Mouse (Mus musculus) embryonic facial prominence, embryonic 12.5 days (tissue): Measurements from ENCODE around the gene Smad6. TPM values are rescaled to one million over a fixed set of nuclear protein-coding genes. Genes with fewer than 3 reads are reported as not detected.

ENCODE experiments used
- ATAC-seq: fragments of 200-750 bp; cut with Nextera tagmentation; 2 replicates; pipeline ENCODE4 v1.8.0; 2017; ENCODE audit not compliant: insufficient number of reproducible peaks, insufficient read depth, low FRiP score, low TSS enrichment
- H3K27ac ChIP-seq: fragments of 300-500 bp; sonication (generic); 2 replicates; pipeline ENCODE4 v1.5.1; 2016; ENCODE audit warnings: mild to moderate bottlenecking
- H3K27me3 ChIP-seq: fragments of 300-500 bp; sonication (generic); 2 replicates; pipeline ENCODE4 v1.6.1; 2016; ENCODE audit warnings: mild to moderate bottlenecking, moderate library complexity
- H3K36me3 ChIP-seq: fragments of 300-500 bp; sonication (generic); 2 replicates; pipeline ENCODE4 v1.6.1; 2016; ENCODE audit warnings: mild to moderate bottlenecking
- H3K4me1 ChIP-seq: fragments of 300-500 bp; sonication (generic); 2 replicates; pipeline ENCODE4 v1.6.1; 2016
- H3K4me2 ChIP-seq: fragments of 300-500 bp; sonication (generic); replicated peaks from 2 replicates; pipeline ENCODE4 v1.6.1; 2016; ENCODE audit warnings: mild to moderate bottlenecking, moderate library complexity
- H3K4me3 ChIP-seq: fragments of 300-500 bp; sonication (generic); 2 replicates; pipeline ENCODE4 v1.5.1; 2016; ENCODE audit warnings: mild to moderate bottlenecking
- H3K9ac ChIP-seq: fragments of 300-500 bp; sonication (generic); 2 replicates; pipeline ENCODE4 v1.6.1; 2016; ENCODE audit warnings: mild to moderate bottlenecking, moderate library complexity
- H3K9me3 ChIP-seq: fragments of 300-500 bp; sonication (generic); 2 replicates; pipeline ENCODE4 v1.6.1; 2016; ENCODE audit warnings: mild to moderate bottlenecking, moderate library complexity
- WGBS: fragments of 180-500 bp; shearing (Covaris S2); methylation state at CpG from one replicate; pipeline ENCODE4 v1.1.7; 2016; 5-methylcytosine and 5-hydroxymethylcytosine counted together
- polyA plus RNA-seq: library from polyadenylated mRNA; unstranded; fragments of >200 nt; fragmentation: Nextera tagmentation; extraction: Ambion mirVana; gene quantifications from 2 replicates; pipeline ENCODE4 v1.2.1, GENCODE M21; 2016

Smad6 gene
- polyA plus RNA-seq, 1 experiment from 2014 or later, result 25.4 TPM

- Histone ChIP-seq H3K27ac (peak overlapping the region; percentile 97), H3K36me3 (no peaks in the 10 kb centered on the region), H3K4me2 (peak overlapping the region; percentile 96), H3K4me3 (peak overlapping the region; percentile 88), H3K9ac (peak overlapping the region; percentile 97), H3K4me1 (peaks cover 50% of the 10 kb centered on the region), H3K9me3 (no peaks in the 10 kb centered on the region), H3K27me3 (no peaks in the 10 kb centered on the region)
- no peak for ATAC-seq
- WGBS, result under 1% methylated on average over 89 of the region's 89 CpGs
Observed at GRCm38 (mm10) chr9:64020606-64021318, 1.1 kb downstream of the Smad6 start.

DNA sequence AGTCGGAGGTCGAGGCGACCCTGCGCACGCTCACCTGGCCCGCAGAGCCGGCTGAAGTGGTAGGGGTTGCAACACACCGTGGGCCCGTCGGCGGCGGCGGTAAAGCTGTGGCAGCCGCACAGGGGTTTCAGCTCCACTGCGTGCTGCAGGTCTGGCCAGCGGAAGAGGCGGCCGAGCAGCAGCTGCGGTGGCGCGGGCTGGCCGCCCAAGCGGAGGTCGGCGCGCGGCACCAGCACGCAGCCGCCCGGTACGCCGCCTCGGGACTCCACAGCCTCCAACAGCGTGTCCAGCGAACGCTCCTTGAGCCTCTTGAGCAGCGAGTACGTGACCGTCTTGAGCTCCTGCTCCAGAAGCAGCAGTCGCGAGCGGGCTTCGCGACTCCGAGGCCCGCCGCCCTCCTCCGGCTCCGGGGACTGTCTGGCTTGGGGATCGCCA lies 1.7 kb downstream of the Smad6 start:
- Histone ChIP-seq H3K4me3 (peak overlapping the region; percentile 88), H3K27ac (peak overlapping the region; percentile 97), H3K36me3 (no peaks in the 10 kb centered on the region), H3K4me2 (peak overlapping the region; percentile 96), H3K27me3 (no peaks in the 10 kb centered on the region), H3K9me3 (no peaks in the 10 kb centered on the region), H3K4me1 (peaks cover 55% of the 10 kb centered on the region), H3K9ac (peak overlapping the region; percentile 97)
- under 1% methylated on average over 50 of the region's 50 CpGs for WGBS
- no peak for ATAC-seq

DNA sequence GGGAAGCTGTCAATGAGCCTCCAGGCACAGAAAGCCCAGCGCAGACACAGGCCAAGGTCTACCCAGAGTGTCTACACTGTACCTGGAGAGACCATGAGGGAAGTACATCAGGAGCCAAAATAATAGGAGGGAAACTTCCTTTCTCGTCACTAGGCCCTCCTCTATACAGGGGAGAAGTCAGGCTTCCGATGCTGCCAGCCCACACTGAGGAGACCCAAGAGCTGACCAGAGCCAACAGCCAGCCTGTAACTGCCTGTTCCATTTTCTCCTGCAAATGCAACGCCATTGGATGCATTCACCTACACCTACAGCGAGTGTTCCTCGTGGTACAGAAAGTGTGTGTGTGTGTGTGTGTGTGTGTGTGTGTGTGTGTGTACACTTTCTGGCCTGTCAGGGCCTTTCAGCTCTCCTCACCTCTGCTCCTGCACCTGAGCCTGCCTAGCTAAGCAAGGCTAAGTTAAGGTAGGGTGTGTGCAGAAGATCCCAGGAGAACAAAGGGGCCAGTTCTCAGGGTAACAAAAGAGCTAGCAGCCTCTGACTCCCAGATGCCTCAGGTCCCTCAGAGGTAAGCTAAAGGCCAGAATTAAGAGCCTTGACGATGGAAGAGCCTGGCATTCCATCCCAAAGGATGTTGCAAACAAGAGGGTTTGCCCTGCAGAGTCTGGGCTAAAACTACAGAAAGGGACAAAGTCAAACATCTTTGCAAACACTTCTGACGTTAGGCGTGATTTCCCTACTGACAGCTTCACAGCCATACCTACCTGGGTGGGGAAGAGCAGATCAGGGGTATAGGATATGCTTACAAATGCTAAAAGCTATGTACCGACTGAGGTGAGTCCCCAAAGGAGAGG lies 2.6 kb downstream of the Smad6 start:
- Histone ChIP-seq H3K36me3 (no peaks in the 10 kb centered on the region), H3K9ac (peak overlapping the region; percentile 97), H3K27me3 (no peaks in the 10 kb centered on the region), H3K27ac (peak overlapping the region; percentile 97), H3K4me2 (peak overlapping the region; percentile 96), H3K9me3 (no peaks in the 10 kb centered on the region), H3K4me3 (peak overlapping the region; percentile 88), H3K4me1 (peaks cover 60% of the 10 kb centered on the region)
- WGBS, result 2% methylated on average over 10 of the region's 10 CpGs
- no peak for ATAC-seq

GRCm38 (mm10) chr9:64017861-64018793 lies 3.7 kb downstream of the Smad6 start:
- Histone ChIP-seq H3K4me2 (peak overlapping the region; percentile 96), H3K4me1 (peaks cover 52% of the 10 kb centered on the region), H3K4me3 (peak overlapping the region; percentile 88), H3K27ac (peak overlapping the region; percentile 97), H3K9ac (peak overlapping the region; percentile 97), H3K9me3 (no peaks in the 10 kb centered on the region), H3K36me3 (peaks cover 5% of the 10 kb centered on the region), H3K27me3 (no peaks in the 10 kb centered on the region)
- WGBS, result under 1% methylated on average over 23 of the region's 23 CpGs
- ATAC-seq, result peak; percentile 50; the same call in 1 of the 2 replicates

DNA sequence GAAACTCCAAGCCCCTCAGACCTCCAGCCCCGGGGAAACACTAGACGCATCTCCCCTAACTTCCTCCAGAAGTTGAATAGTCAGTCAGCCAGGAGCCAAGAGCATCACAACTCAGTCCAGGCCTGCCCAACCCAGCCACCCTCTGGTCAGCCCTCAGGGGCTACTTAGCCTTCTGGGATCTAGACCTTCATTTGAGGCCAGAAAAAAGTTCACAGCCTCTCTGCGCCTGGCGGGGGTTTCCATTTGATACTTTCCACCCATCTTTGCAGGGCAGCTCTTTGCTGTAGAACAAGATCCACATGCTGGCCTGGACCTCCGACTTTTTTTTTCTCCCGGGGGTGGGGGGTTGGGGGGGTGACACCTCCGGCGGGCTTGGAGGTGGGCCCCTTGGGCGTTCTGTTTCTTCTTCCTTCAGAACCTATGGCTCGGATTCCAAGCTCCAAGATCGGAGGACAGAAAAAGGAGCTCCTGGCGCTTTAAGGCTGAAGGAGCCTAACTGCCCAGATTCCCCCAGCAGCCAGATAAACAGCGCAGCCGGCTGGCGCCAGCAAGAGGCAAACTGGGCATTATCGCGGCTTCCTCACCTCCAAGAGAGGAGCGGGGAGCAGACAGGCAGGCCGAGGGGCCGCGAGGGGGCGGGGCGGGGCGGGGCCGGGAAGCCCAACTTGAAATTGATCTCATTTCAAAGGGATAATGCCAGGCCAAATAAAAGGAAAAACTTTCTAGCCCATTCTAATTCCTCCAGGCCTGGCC lies 5.0 kb downstream of the Smad6 start:
- Histone ChIP-seq H3K36me3 (peaks cover 18% of the 10 kb centered on the region), H3K9me3 (peaks cover 3% of the 10 kb centered on the region; the same call in 1 of the 2 replicates), H3K4me3 (peak overlapping the region; percentile 88), H3K27ac (peak overlapping the region; percentile 97), H3K4me2 (peak overlapping the region; percentile 96), H3K9ac (peak overlapping the region; percentile 97), H3K27me3 (no peaks in the 10 kb centered on the region), H3K4me1 (peaks cover 51% of the 10 kb centered on the region)
- no peak for ATAC-seq
- 2% methylated on average over 25 of the region's 25 CpGs for WGBS

- 51% methylated on average over 7 of the region's 7 CpGs for WGBS
Observed at GRCm38 (mm10) chr9:64016092-64016491, 5.8 kb downstream of the Smad6 start.

DNA sequence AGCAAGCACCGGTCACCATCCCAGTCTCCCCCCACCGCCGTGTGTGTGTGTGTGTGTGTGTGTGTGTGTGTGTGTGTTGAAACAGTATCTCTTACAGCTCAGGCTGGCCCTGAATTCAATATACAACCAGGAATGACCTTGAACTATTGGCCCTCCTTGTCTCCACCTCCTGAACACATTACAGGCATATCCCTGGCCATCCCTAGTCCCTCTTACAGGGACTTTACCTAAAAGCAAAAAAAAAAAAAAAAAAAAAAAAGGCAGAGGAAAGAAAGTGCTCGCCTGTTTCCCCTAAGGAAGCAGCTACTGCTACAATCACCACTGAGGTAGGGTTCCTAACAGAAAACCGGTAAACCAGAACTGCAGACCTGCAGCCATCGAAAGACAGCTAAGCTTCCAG lies 7.1 kb downstream of the Smad6 start:
- peaks cover 36% of the 10 kb centered on the region for H3K36me3 ChIP-seq
- H3K27me3 ChIP-seq, result no peaks in the 10 kb centered on the region
- WGBS, result 65% methylated on average over 6 of the region's 6 CpGs
- H3K27ac ChIP-seq, result peak overlapping the region; percentile 54; the same call in 1 of the 2 replicates
- peak overlapping the region; percentile 19; the same call in 1 of the 2 replicates for H3K4me2 ChIP-seq
- no peak for ATAC-seq
- no peak overlapping the region for H3K9ac ChIP-seq
- H3K4me1 ChIP-seq, result peaks cover 51% of the 10 kb centered on the region
- H3K4me3 ChIP-seq, result no peak overlapping the region
- H3K9me3 ChIP-seq, result peaks cover 9% of the 10 kb centered on the region; the same call in 1 of the 2 replicates

More at GRCm38 (mm10) chr9:64016092-64016491, 5.8 kb downstream of the Smad6 start:
- 0 out of 2 replicates have a peak overlapping the region, but pooled peaks have one; percentile 88 for H3K4me3 ChIP-seq
- peaks cover 9% of the 10 kb centered on the region; the same call in 1 of the 2 replicates for H3K9me3 ChIP-seq
- ATAC-seq, result no peak
- H3K27me3 ChIP-seq, result no peaks in the 10 kb centered on the region
- H3K36me3 ChIP-seq, result peaks cover 25% of the 10 kb centered on the region
- peaks cover 51% of the 10 kb centered on the region for H3K4me1 ChIP-seq
- 0 out of 2 replicates have a peak overlapping the region, but pooled peaks have one; percentile 97 for H3K27ac ChIP-seq
- peak overlapping the region; percentile 96 for H3K4me2 ChIP-seq
- H3K9ac ChIP-seq, result peak overlapping the region; percentile 97

DNA sequence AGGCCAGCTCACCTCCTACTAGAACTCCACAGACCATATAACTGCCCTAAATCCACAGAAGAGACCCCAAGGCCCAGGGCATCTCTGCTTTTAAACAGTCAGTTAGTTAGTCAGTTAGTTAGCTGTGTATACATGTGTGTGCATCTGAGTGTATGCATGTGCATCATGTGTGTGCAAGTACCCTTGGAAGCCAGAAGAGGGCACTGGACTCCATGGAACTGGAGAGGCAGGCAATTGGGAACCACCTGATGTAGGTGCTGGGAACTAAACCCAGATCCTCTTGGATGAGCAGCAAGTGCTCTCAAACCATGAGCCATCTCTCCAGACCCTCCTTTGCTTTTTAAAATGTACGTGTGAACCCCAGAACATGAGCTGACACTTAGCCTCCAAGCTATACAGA lies 10.5 kb downstream of the Smad6 start:
- Histone ChIP-seq H3K9ac (no peak overlapping the region), H3K27ac (no peak overlapping the region), H3K27me3 (no peaks in the 10 kb centered on the region), H3K4me3 (no peak overlapping the region), H3K36me3 (peaks cover 63% of the 10 kb centered on the region), H3K4me2 (no peak overlapping the region), H3K9me3 (peaks cover 9% of the 10 kb centered on the region; the same call in 1 of the 2 replicates), H3K4me1 (peaks cover 20% of the 10 kb centered on the region)
- no peak for ATAC-seq
- 96% methylated on average over 1 of the region's 1 CpGs for WGBS

DNA sequence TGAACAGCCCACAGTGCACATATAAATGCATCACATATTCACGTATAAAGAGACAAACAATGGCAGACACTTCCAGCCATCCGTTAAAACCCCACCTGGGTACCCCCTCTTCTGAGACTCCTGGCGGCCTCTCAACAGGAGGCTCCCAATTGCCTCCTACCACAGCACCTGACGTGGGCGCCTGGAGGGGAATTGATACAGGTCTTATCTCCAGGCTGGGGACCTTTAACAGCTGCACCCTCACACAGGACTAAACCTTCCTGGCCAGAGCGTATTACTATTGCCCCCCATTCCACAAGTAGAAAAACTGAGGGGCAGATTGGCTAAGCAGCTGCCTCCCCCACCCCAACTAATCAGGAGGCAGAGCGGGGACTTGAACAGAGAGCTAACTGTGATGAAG lies 18.9 kb downstream of the Smad6 start:
- no peak for ATAC-seq
- H3K27me3 ChIP-seq, result no peaks in the 10 kb centered on the region
- H3K4me2 ChIP-seq, result no peak overlapping the region
- H3K9me3 ChIP-seq, result no peaks in the 10 kb centered on the region
- H3K4me3 ChIP-seq, result no peak overlapping the region
- no peak overlapping the region for H3K9ac ChIP-seq
- peaks cover 82% of the 10 kb centered on the region for H3K36me3 ChIP-seq
- 82% methylated on average over 7 of the region's 7 CpGs for WGBS
- no peak overlapping the region for H3K27ac ChIP-seq
- peaks cover 16% of the 10 kb centered on the region; the same call in 1 of the 2 replicates for H3K4me1 ChIP-seq

- no peaks in the 10 kb centered on the region for H3K27me3 ChIP-seq
- H3K27ac ChIP-seq, result no peak overlapping the region
- H3K9me3 ChIP-seq, result no peaks in the 10 kb centered on the region
- no peak for ATAC-seq
- peaks cover 22% of the 10 kb centered on the region; the same call in 1 of the 2 replicates for H3K4me1 ChIP-seq
- H3K36me3 ChIP-seq, result peaks cover 73% of the 10 kb centered on the region
- no peak overlapping the region for H3K9ac ChIP-seq
- WGBS, result 79% methylated on average over 7 of the region's 7 CpGs
- H3K4me3 ChIP-seq, result no peak overlapping the region
- no peak overlapping the region for H3K4me2 ChIP-seq
Observed at GRCm38 (mm10) chr9:64001081-64001480, 20.8 kb downstream of the Smad6 start.
